Mouse (Mus musculus): ENCODE measurements around the gene Myo1h.

GRCm38 (mm10) chr5:114360968-114361367 is 72.0 kb downstream of the Myo1h start:
- TF ChIP-seq CTCF (IDR thresholded peaks at IDR 0.05; ENCODE audit: borderline replicate concordance, insufficient read depth, low read depth, low read length) (no peak), POLR2A (IDR thresholded peaks at IDR 0.05; ENCODE audit: borderline replicate concordance, insufficient read depth, low read length) (no peak)

Measured in cerebellum, adult 2 months (tissue).